Comparison of ENCODE assay signal across 26 mouse cellular contexts in genomic region chr3:82417958-82418357, GRCm38 (mm10).
DNase-seq lines count a peak whose midpoint lies in the region; ATAC-seq and TF ChIP-seq lines count a peak whose summit lies in the region.
"Had no signal": no experiment of that assay in that cellular context is flagged by ENCODE, and none has a peak within 500 bp of the region (broad histone marks: within the 10 kb centered on the region; RNA-seq: fewer than 3 reads in every experiment).

No protein-coding gene starts in this region.

- H3K4me1 ChIP-seq in ES-E14 (ENCODE audit: control insufficient read depth in 2 of 2, insufficient read depth in 2 of 2, low read length in 2 of 2, poor library complexity in 1 of 2) = 0 out of 4 replicates have a peak, but pooled peaks cover 0 to 2% of the 10 kb centered on the region in 2 experiments
- H3K4me1 ChIP-seq in intestine, postnatal 0 days (replicated peaks; ENCODE audit: control insufficient read depth, insufficient read depth, low read length) = no peaks in the 10 kb centered on the region

- in situ Hi-C loops in ES-E14 (cut with MboI; ENCODE audit: low sequenced_read_pairs in 2 of 2, unreplicated experiment in 2 of 2) = no loop called here

- no peak overlapping the region for H3K9ac ChIP-seq in ES-E14 (ENCODE audit: insufficient read depth, low read depth, low read length, poor library complexity, severe bottlenecking)
- H3K9ac ChIP-seq in intestine, postnatal 0 days (ENCODE audit: low read depth, low read length) = no peak overlapping the region

- no peaks in the 10 kb centered on the region for H3K36me3 ChIP-seq in ES-E14 (ENCODE audit: control insufficient read depth, insufficient read depth, low read length, poor library complexity, severe bottlenecking)
- H3K36me3 ChIP-seq in intestine, postnatal 0 days (ENCODE audit: control insufficient read depth, insufficient read depth) = no peaks in the 10 kb centered on the region
- H3K36me3 ChIP-seq: G1E had no signal

- DNase-seq in ES-CJ7 (ENCODE audit: low read depth, low spot score) (peak; percentile 71), ES-E14 (ENCODE audit: low read depth, low spot score) (peak; percentile 20), R1 (ENCODE audit: low read depth, low spot score) (peak; percentile 84), ZHBTc4 (ENCODE audit: low read depth, low spot score) (peak; percentile 82)
- no peak for DNase-seq in right cerebral cortex, postnatal 25 days
- DNase-seq in natural killer cell, adult 2 months (ENCODE audit: low spot score in 2 of 2) = no peak
- DNase-seq in gastrocnemius, adult 18-20 months (ENCODE audit: low spot score) = no peak
- DNase-seq: adrenal gland, adult 2 months; adrenal gland, adult 8-10 months; adrenal gland, postnatal 10 days; adrenal gland, postnatal 14 days; adrenal gland, postnatal 25 days; adrenal gland, postnatal 36 days; B cell, adult 2 months; cerebellum, adult 11 months; cerebellum, adult 11-12 months; cerebellum, adult 18-20 months; cerebellum, adult 2 months; cerebellum, adult 8-10 months; cerebellum, adult 9-10 months had no signal

- no peak overlapping the region for H3K4me2 ChIP-seq in intestine, postnatal 0 days (replicated peaks; ENCODE audit: low read depth)

- H3K27me3 ChIP-seq in intestine, postnatal 0 days (replicated peaks; ENCODE audit: control insufficient read depth, insufficient read depth, low read length) = no peaks in the 10 kb centered on the region
- H3K27me3 ChIP-seq: CH12.LX, Patski had no signal

- no peaks in the 10 kb centered on the region for H3K9me3 ChIP-seq in ES-E14 (ENCODE audit: control insufficient read depth, insufficient read depth, low read depth, low read length)
- no peaks in the 10 kb centered on the region for H3K9me3 ChIP-seq in intestine, postnatal 0 days (ENCODE audit: control insufficient read depth)

- 86% methylated on average over 3 of the region's 3 CpGs for WGBS in intestine, postnatal 0 days

- no peak overlapping the region for H3K27ac ChIP-seq in ES-E14 (ENCODE audit: insufficient read depth, low read depth, low read length, poor library complexity, severe bottlenecking)
- H3K27ac ChIP-seq in intestine, postnatal 0 days (ENCODE audit: low read depth, low read length) = no peak overlapping the region

- ATAC-seq in intestine, postnatal 0 days = no peak
- ATAC-seq: activated CD4-positive, CD25-positive, alpha-beta regulatory T cell, adult 4 months; CD4-positive, CD25-positive, alpha-beta regulatory T cell, adult 4 months; Patski had no signal

- H3K4me3 ChIP-seq in ES-E14 (ENCODE audit: insufficient read depth in 1 of 2, low read depth in 1 of 2, low read length in 2 of 2, poor library complexity in 1 of 2, severe bottlenecking in 1 of 2) = no peak overlapping the region
- H3K4me3 ChIP-seq in intestine, postnatal 0 days (ENCODE audit: low read depth, low read length) = no peak overlapping the region

- no peak for TF ChIP-seq CTCF in intestine, postnatal 0 days (IDR thresholded peaks at IDR 0.05; ENCODE audit: low read depth)

TF ChIP-seq in ES-E14, 5 proteins besides CTCF, POLR2A, EP300 and RAD21:
- TF ChIP-seq MAFK (IDR thresholded peaks at IDR 0.05; ENCODE audit: insufficient read depth, low read depth, low read length) = peak; percentile 70
- no peak for TF ChIP-seq CHD2 (IDR thresholded peaks at IDR 0.05; ENCODE audit: low read depth, low read length)

Comparison
In these comparisons a context has a peak if more than half of its experiments do, and no peak if none do; other contexts are left out.
1. DNase-seq: peak in ES-CJ7 (single experiment), ES-E14 (single experiment), R1 (single experiment) and ZHBTc4 (single experiment); none in right cerebral cortex, postnatal 25 days (single experiment), natural killer cell, adult 2 months (0 of 2) and gastrocnemius, adult 18-20 months (single experiment).